Mouse (Mus musculus): ENCODE data around the gene Tmem150c. TPM values are rescaled to one million over a fixed set of nuclear protein-coding genes. Genes with fewer than 3 reads are reported as not detected.
A peak's percentile ranks its signal among the peaks of the same experiment; 100 is the strongest.

The Tmem150c gene
- polyA plus RNA-seq, 1 experiment from 2014 or later: 39.8 TPM

DNA sequence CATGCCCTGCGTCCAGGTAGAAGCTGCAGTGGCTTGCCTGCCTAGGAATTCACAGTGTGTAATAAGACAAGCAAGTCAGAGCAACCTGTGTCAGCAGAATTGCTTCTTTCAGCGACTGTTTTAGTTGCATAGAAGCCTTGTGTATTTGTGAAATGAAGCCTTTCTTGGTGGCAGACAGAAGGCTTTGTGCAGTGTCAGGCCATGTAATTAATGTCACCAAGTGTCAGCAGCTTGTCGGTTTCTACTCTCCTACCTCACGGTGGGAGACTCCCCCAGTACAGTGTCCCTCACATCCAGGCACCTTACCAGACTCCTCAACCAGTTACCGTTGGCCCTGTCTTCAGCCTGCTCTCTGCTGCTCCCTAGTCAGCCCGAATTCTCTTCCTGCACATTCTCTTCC, 100.3 kb downstream of the Tmem150c start:
- Histone ChIP-seq H3K9ac (no peak overlapping the region), H3K27me3 (replicated peaks) (no peaks in the 10 kb centered on the region), H3K36me3 (replicated peaks) (peaks cover 30% of the 10 kb centered on the region), H3K9me3 (no peaks in the 10 kb centered on the region), H3K4me2 (no peak overlapping the region), H3K4me3 (no peak overlapping the region), H3K4me1 (0 out of 2 replicates have a peak, but pooled peaks cover 6% of the 10 kb centered on the region), H3K27ac (no peak overlapping the region)
- WGBS: 56% methylated on average over 6 of the region's 6 CpGs
- no peak for ATAC-seq (replicated peaks)

DNA sequence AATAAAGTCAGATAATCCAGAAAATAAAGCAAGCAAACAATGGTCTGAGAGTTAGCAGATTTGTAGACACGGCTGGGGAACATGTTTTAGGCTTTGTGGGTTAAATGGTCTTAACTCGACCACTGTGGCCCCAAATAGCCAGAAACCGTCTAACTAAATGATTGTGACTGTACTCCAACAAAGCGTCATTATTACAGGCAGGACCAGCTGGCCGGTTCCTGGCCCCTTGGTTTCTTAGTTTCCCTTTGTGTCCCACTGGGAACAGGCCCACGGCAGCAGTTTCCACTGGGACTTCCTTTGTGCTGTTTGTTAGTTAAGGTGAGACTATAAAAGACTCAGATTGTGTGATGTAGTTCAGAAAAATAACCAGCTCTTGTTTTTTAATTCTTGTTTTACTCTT, 100.9 kb downstream of the Tmem150c start:
- H3K27ac ChIP-seq: no peak overlapping the region
- H3K9ac ChIP-seq: no peak overlapping the region
- no peak for ATAC-seq (replicated peaks)
- H3K36me3 ChIP-seq (replicated peaks): peaks cover 24% of the 10 kb centered on the region
- no peak overlapping the region for H3K4me3 ChIP-seq
- no peaks in the 10 kb centered on the region for H3K27me3 ChIP-seq (replicated peaks)
- H3K4me2 ChIP-seq: no peak overlapping the region
- no peaks in the 10 kb centered on the region for H3K9me3 ChIP-seq
- WGBS: 43% methylated on average over 6 of the region's 6 CpGs
- 0 out of 2 replicates have a peak, but pooled peaks cover 9% of the 10 kb centered on the region for H3K4me1 ChIP-seq

GRCm38 (mm10) chr5:100057461-100058209, 102.0 kb downstream of the Tmem150c start:
- no peak overlapping the region for H3K9ac ChIP-seq
- no peaks in the 10 kb centered on the region for H3K27me3 ChIP-seq (replicated peaks)
- 0 out of 2 replicates have a peak, but pooled peaks cover 9% of the 10 kb centered on the region for H3K4me1 ChIP-seq
- no peak overlapping the region for H3K4me2 ChIP-seq
- no peak overlapping the region for H3K27ac ChIP-seq
- no peak overlapping the region for H3K4me3 ChIP-seq
- peaks cover 24% of the 10 kb centered on the region for H3K36me3 ChIP-seq (replicated peaks)
- 71% methylated on average over 14 of the region's 15 CpGs for WGBS
- H3K9me3 ChIP-seq: no peaks in the 10 kb centered on the region
- no peak for ATAC-seq (replicated peaks)

- Histone ChIP-seq H3K36me3 (replicated peaks) (peaks cover 8% of the 10 kb centered on the region), H3K9ac (no peak overlapping the region), H3K4me1 (0 out of 2 replicates have a peak, but pooled peaks cover 9% of the 10 kb centered on the region), H3K27ac (no peak overlapping the region), H3K4me2 (no peak overlapping the region), H3K9me3 (no peaks in the 10 kb centered on the region), H3K27me3 (replicated peaks) (no peaks in the 10 kb centered on the region), H3K4me3 (no peak overlapping the region)
- ATAC-seq (replicated peaks): no peak
- 87% methylated on average over 5 of the region's 5 CpGs for WGBS
These were observed 103.7 kb downstream of the Tmem150c start for GRCm38 (mm10) chr5:100055866-100056369.

- no peak overlapping the region for H3K4me3 ChIP-seq
- no peak for ATAC-seq (replicated peaks)
- H3K9me3 ChIP-seq: no peaks in the 10 kb centered on the region
- no peaks in the 10 kb centered on the region for H3K27me3 ChIP-seq (replicated peaks)
- no peak overlapping the region for H3K4me2 ChIP-seq
- no peak overlapping the region for H3K27ac ChIP-seq
- no peak overlapping the region for H3K9ac ChIP-seq
- 0 out of 2 replicates have a peak, but pooled peaks cover 9% of the 10 kb centered on the region for H3K4me1 ChIP-seq
- no peaks in the 10 kb centered on the region for H3K36me3 ChIP-seq (replicated peaks)
- WGBS: 78% methylated on average over 11 of the region's 11 CpGs
These were observed 104.6 kb downstream of the Tmem150c start for GRCm38 (mm10) chr5:100054807-100055547.

DNA sequence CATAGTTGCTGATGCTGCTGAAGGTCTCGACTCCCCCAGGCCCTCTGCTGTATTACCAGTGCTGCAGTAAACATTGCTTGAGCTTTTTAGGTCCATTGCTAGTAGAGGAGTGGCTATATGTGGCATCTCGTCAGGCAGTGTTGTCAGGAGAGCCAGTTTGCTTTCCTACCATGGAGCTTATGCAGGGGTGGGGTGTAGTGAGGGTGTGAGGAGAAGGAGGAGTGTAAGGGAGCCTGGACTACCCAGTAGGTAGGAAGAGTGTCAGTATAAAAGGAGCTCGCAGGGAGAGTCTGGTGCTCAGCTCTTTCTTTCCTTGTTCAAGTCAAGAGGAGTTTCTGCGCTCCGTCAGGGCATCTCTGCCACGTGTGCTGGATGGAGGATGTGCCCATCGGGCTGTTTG, 106.9 kb downstream of the Tmem150c start:
- H3K4me2 ChIP-seq: no peak overlapping the region
- WGBS: 92% methylated on average over 7 of the region's 7 CpGs
- H3K9ac ChIP-seq: no peak overlapping the region
- no peaks in the 10 kb centered on the region for H3K9me3 ChIP-seq
- no peaks in the 10 kb centered on the region for H3K27me3 ChIP-seq (replicated peaks)
- peaks cover 15% of the 10 kb centered on the region for H3K4me1 ChIP-seq
- H3K4me3 ChIP-seq: no peak overlapping the region
- no peaks in the 10 kb centered on the region for H3K36me3 ChIP-seq (replicated peaks)
- H3K27ac ChIP-seq: no peak overlapping the region
- no peak for ATAC-seq (replicated peaks)

DNA sequence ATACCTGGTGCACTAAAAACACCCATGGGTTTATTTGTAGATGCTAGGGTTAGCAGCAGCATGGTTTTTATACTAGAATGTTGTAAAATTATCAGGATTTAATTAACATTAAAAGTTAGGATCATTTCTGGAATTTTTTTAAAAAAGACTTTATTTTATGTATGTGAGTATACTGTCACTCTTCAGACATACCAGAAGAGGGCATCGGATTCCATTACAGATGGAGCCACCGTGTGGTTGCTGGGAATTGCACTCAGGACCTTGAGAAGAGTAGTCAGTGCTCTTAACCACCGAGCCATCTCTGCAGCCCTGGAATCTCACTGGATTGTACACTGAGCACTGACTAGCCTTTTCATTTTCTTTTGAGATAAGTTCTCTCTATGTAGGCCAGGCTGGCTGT, 109.7 kb downstream of the Tmem150c start:
- Histone ChIP-seq H3K9ac (no peak overlapping the region), H3K4me1 (peaks cover 27% of the 10 kb centered on the region), H3K4me3 (no peak overlapping the region), H3K36me3 (replicated peaks) (no peaks in the 10 kb centered on the region), H3K9me3 (no peaks in the 10 kb centered on the region), H3K27me3 (replicated peaks) (no peaks in the 10 kb centered on the region), H3K27ac (no peak overlapping the region), H3K4me2 (no peak overlapping the region)
- 93% methylated on average over 3 of the region's 3 CpGs for WGBS
- ATAC-seq (replicated peaks): no peak

DNA sequence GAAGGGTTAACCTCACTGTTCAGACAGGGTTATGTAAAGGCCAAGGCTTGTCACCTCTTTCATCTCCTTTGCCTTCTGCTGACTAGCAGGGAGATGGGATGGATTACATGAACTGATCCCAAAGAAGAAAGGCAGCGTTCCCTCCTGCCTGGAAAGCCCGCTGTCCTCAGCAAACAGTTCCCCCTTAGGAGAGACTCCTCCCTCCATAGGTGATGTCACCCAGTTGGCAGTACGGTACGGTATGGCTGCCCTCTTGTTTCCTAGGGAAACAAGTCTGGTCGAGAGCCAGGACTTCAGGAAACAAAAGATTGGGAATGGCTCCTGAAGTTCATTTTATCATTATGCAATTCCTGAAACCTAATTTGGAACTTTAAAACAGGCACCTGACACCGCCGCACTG, 111.7 kb downstream of the Tmem150c start:
- no peaks in the 10 kb centered on the region for H3K27me3 ChIP-seq (replicated peaks)
- no peak overlapping the region for H3K4me2 ChIP-seq
- ATAC-seq (replicated peaks): no peak
- H3K4me1 ChIP-seq: peaks cover 33% of the 10 kb centered on the region
- 0 out of 2 replicates have a peak overlapping the region, but pooled peaks have one; percentile 20 for H3K27ac ChIP-seq
- no peaks in the 10 kb centered on the region for H3K36me3 ChIP-seq (replicated peaks)
- 44% methylated on average over 7 of the region's 7 CpGs for WGBS
- no peaks in the 10 kb centered on the region for H3K9me3 ChIP-seq
- H3K4me3 ChIP-seq: no peak overlapping the region
- H3K9ac ChIP-seq: no peak overlapping the region

DNA sequence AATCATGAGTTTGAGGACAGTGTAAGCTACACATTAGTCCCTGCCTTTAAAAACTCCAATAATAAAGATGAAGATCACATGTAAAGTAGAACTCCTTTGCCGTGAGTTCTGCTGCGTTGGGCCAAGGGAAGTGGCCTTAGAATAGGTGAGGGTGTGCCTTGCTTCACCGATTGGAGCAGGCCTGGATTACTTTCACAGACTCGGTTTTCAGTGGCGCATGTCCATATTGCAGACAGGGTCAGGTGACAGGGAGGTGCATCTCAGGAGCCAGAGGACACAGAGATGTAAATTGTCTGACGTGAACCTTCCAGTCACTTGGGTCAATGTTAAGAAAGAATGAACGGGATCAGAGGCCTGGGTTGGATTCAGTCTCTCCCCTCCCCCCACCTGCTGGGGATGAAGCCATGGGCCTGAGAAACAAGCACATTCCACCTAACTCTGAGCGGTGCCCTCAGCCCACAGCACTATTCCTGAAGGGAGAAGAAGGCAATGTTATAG, 112.4 kb downstream of the Tmem150c start:
- Histone ChIP-seq H3K27ac (no peak overlapping the region), H3K4me3 (no peak overlapping the region), H3K36me3 (replicated peaks) (no peaks in the 10 kb centered on the region), H3K9me3 (no peaks in the 10 kb centered on the region), H3K4me1 (peaks cover 36% of the 10 kb centered on the region), H3K4me2 (no peak overlapping the region), H3K27me3 (replicated peaks) (no peaks in the 10 kb centered on the region), H3K9ac (no peak overlapping the region)
- 46% methylated on average over 8 of the region's 8 CpGs for WGBS
- ATAC-seq (replicated peaks): no peak

- Histone ChIP-seq H3K4me1 (peaks cover 46% of the 10 kb centered on the region), H3K4me2 (no peak overlapping the region), H3K27ac (no peak overlapping the region), H3K9me3 (no peaks in the 10 kb centered on the region), H3K36me3 (replicated peaks) (no peaks in the 10 kb centered on the region), H3K9ac (no peak overlapping the region), H3K27me3 (replicated peaks) (no peaks in the 10 kb centered on the region), H3K4me3 (no peak overlapping the region)
- ATAC-seq (replicated peaks): no peak
- WGBS: 83% methylated on average over 3 of the region's 3 CpGs
These were observed 113.5 kb downstream of the Tmem150c start for GRCm38 (mm10) chr5:100046096-100046495.

DNA sequence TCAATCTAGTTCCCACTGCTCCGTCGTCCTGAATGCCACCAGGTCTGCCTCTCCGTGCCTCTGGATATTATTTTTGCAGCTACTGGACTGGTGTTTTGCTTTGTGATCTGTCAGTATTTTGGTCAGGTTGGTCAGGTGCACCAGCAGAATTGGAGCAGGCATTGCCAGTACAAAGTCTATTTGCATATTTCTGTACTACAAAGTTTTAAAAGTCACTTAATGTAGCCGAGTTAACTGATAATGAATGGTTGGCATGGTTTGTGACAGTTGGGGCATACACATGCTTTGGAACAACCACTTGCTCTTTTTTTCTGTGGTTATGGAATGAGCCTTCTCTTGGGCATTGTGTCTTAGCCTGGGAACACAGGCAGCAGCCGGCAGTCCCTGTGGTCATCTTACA, 115.0 kb downstream of the Tmem150c start:
- WGBS: 71% methylated on average over 5 of the region's 5 CpGs
- Histone ChIP-seq H3K27me3 (replicated peaks) (no peaks in the 10 kb centered on the region), H3K4me1 (peaks cover 51% of the 10 kb centered on the region)

GRCm38 (mm10) chr5:100044030-100044429, 115.6 kb downstream of the Tmem150c start:
- 77% methylated on average over 4 of the region's 4 CpGs for WGBS
- Histone ChIP-seq H3K27ac (no peak overlapping the region), H3K9me3 (no peaks in the 10 kb centered on the region), H3K4me2 (no peak overlapping the region), H3K27me3 (replicated peaks) (no peaks in the 10 kb centered on the region), H3K4me1 (peaks cover 51% of the 10 kb centered on the region), H3K36me3 (replicated peaks) (no peaks in the 10 kb centered on the region), H3K4me3 (no peak overlapping the region), H3K9ac (no peak overlapping the region)
- ATAC-seq (replicated peaks): no peak

More for the DNA sequence above, 115.0 kb downstream of the Tmem150c start:
- ATAC-seq (replicated peaks): no peak
- no peak overlapping the region for H3K27ac ChIP-seq
- H3K4me2 ChIP-seq: no peak overlapping the region
- no peaks in the 10 kb centered on the region for H3K36me3 ChIP-seq (replicated peaks)
- H3K9ac ChIP-seq: no peak overlapping the region
- no peaks in the 10 kb centered on the region for H3K9me3 ChIP-seq
- no peak overlapping the region for H3K4me3 ChIP-seq

Measured in midbrain, embryonic 15.5 days (tissue).